Mouse (Mus musculus): ENCODE measurements around the gene Eif2b2.
A peak's percentile ranks its signal among the peaks of the same experiment; 100 is the strongest.

Eif2b2 gene

GRCm38 (mm10) chr12:85252083-85252482, 32.8 kb downstream of the Eif2b2 start:
- DNase-seq (ENCODE audit: extremely low read depth, low read depth): no peak

GRCm38 (mm10) chr12:85256074-85256751, 36.9 kb downstream of the Eif2b2 start:
- DNase-seq (ENCODE audit: extremely low read depth, low read depth): no peak

GRCm38 (mm10) chr12:85257008-85257639, 37.8 kb downstream of the Eif2b2 start:
- peak; percentile 73 for DNase-seq (ENCODE audit: extremely low read depth, low read depth)

GRCm38 (mm10) chr12:85262489-85262888, 43.2 kb downstream of the Eif2b2 start:
- DNase-seq (ENCODE audit: extremely low read depth, low read depth): no peak

- DNase-seq (ENCODE audit: extremely low read depth, low read depth): no peak
Measured at GRCm38 (mm10) chr12:85263190-85263589, 43.9 kb downstream of the Eif2b2 start.

GRCm38 (mm10) chr12:85264531-85264930, 45.2 kb downstream of the Eif2b2 start:
- DNase-seq (ENCODE audit: extremely low read depth, low read depth): no peak

- no peak for DNase-seq (ENCODE audit: extremely low read depth, low read depth)
Measured at GRCm38 (mm10) chr12:85264940-85265339, 45.7 kb downstream of the Eif2b2 start.

GRCm38 (mm10) chr12:85266248-85266647, 47.0 kb downstream of the Eif2b2 start:
- no peak for DNase-seq (ENCODE audit: extremely low read depth, low read depth)

GRCm38 (mm10) chr12:85269821-85270220, 50.5 kb downstream of the Eif2b2 start:
- DNase-seq (ENCODE audit: extremely low read depth, low read depth): no peak

GRCm38 (mm10) chr12:85270319-85270718, 51.0 kb downstream of the Eif2b2 start, which contains the start of gene Mlh3:
Mlh3 (minus strand) TSS chr12:85270599.
- peak; percentile 72 for DNase-seq (ENCODE audit: extremely low read depth, low read depth)

GRCm38 (mm10) chr12:85271132-85271842, 52.0 kb downstream of the Eif2b2 start:
- no peak for DNase-seq (ENCODE audit: extremely low read depth, low read depth)

GRCm38 (mm10) chr12:85271843-85272206, 52.5 kb downstream of the Eif2b2 start:
- DNase-seq (ENCODE audit: extremely low read depth, low read depth): no peak

GRCm38 (mm10) chr12:85273508-85273907, 54.2 kb downstream of the Eif2b2 start:
- no peak for DNase-seq (ENCODE audit: extremely low read depth, low read depth)
